Mouse (Mus musculus) G1E (cell line): ENCODE measurements at regions not wholly inside any gene's neighbourhood (a gene's known extent, or its start where the extent isn't known, plus 50 kb on each side); places are given as distances from the start of the nearest gene placed in this dataset.

Experiments used
- CTCF ChIP-seq: IDR thresholded peaks from 2 replicates; pipeline ENCODE4 v1.5.1; 2012; ENCODE audit warnings: low read depth, low read length, inconsistent platforms, mixed read lengths
- POLR2AphosphoS5 ChIP-seq: IDR thresholded peaks from 2 replicates; pipeline ENCODE4 v1.6.1; 2012; ENCODE audit warnings: low read depth, low read length, inconsistent platforms; ENCODE audit not compliant: insufficient replicate concordance
- TAL1 ChIP-seq: conservative IDR thresholded peaks from 2 replicates; pipeline ENCODE4 v1.6.1; 2012; ENCODE audit warnings: low read depth, low read length, inconsistent platforms, mixed read lengths

DNA sequence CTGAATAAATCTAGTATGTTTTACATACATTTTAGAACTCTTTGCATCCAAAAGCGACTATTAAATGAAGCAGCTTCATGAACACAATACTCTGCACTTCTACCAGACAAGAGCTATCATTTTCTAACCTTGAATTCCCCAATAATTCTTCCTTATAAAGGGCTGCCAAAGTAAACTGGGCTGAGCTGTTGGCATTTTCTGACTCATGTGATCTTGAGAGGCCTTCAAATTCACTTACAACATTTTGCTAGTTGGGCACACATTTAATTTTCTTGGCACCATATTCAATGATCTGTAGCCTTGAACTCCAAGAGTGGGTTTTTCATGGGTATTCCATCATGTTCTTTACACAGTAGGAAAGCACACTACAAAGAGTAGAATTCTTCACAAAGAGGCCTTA, 1637.4 kb upstream of the Sel1l start:
- TF ChIP-seq CTCF, result no peak
- no peak for TF ChIP-seq TAL1
- no peak for TF ChIP-seq POLR2AphosphoS5
